In the genomic region with DNA sequence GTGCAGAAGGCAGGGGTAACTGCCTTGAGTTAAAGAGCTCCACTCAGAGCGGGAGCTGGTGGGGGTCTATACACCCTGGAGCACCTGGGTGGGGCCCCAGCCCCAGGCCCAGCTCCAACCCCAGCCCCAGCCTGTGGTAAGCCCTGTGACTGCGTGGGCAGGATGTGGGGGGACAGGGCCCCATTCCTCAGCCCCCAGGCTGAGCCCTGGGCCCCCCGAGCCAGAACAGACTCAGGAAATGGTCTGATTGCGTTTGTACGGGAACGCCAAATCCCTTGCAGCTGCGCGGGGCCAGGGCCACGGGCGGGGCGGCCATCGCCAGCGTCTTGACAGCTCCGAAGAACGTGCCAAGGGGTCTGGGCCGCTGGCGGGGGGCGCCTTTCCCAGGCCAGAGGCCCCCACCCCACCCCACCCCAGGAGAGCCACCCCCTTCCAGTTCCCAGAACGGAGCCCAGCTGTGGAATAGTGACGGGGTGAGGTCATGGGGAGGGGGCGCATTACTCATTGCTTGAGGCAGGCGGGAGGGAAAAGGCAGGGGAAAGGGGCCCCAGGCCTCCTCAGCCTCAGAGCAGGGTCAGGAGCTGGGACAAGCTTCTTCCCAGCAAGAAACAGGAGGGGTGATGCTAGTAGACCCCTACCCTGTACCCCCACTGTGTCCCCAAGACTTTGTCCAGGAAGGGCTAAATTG, we compare ENCODE assay signal across 8 mouse cellular contexts. TPM values are rescaled to one million over a fixed set of nuclear protein-coding genes. Genes with fewer than 3 reads are reported as not detected.
DNase-seq lines count a peak whose midpoint lies in the region; ATAC-seq and TF ChIP-seq lines count a peak whose summit lies in the region.

No protein-coding gene starts in this region.

- 3% methylated on average over 18 of the region's 22 CpGs for WGBS in forebrain, embryonic 13.5 days
- WGBS in liver, postnatal 0 days (ENCODE audit: insufficient replicate concordance): 17% methylated on average over 22 of the region's 22 CpGs
- WGBS in stomach, embryonic 14.5 days: 0% methylated on average over 22 of the region's 22 CpGs

- peaks cover 25% of the 10 kb centered on the region for H3K4me1 ChIP-seq in forebrain, embryonic 13.5 days
- H3K4me1 ChIP-seq in liver, postnatal 0 days (ENCODE audit: insufficient read depth): peaks cover 16% of the 10 kb centered on the region
- H3K4me1 ChIP-seq in stomach, embryonic 14.5 days (ENCODE audit: control insufficient read depth, insufficient read depth, low read length): peaks cover 64% of the 10 kb centered on the region

- H3K9me3 ChIP-seq in forebrain, embryonic 13.5 days (replicated peaks): no peaks in the 10 kb centered on the region
- no peaks in the 10 kb centered on the region for H3K9me3 ChIP-seq in liver, postnatal 0 days (ENCODE audit: low read length)
- no peaks in the 10 kb centered on the region for H3K9me3 ChIP-seq in stomach, embryonic 14.5 days (ENCODE audit: control insufficient read depth, low read depth, low read length)

- H3K27me3 ChIP-seq in forebrain, embryonic 13.5 days: no peaks in the 10 kb centered on the region
- no peaks in the 10 kb centered on the region for H3K27me3 ChIP-seq in liver, postnatal 0 days (ENCODE audit: insufficient read depth, low read length)
- no peaks in the 10 kb centered on the region for H3K27me3 ChIP-seq in stomach, embryonic 14.5 days (ENCODE audit: control insufficient read depth, insufficient read depth, low read length)

- TF ChIP-seq CTCF in liver, postnatal 0 days (IDR thresholded peaks at IDR 0.05; ENCODE audit: low read depth): no peak

- peak; percentile 29 for DNase-seq in right cerebral cortex, postnatal 4 days
- no peak for DNase-seq in right cerebral cortex, postnatal 36 days (ENCODE audit: low spot score in 2 of 2)
- peak; percentile 79 for DNase-seq in heart, postnatal 25 days (ENCODE audit: low spot score)
- peak; percentile 32 for DNase-seq in liver, postnatal 0 days
- no peak for DNase-seq in frontal cortex, postnatal 36 days (ENCODE audit: low spot score in 2 of 2)
- no peak for DNase-seq in frontal cortex, adult 2 months (ENCODE audit: extremely low spot score in 1 of 2, low spot score in 1 of 2)

- ATAC-seq in forebrain, embryonic 13.5 days: peak; percentile 68
- ATAC-seq in liver, postnatal 0 days: peak; percentile 25; the same call in 1 of the 2 replicates
- peak; percentile 66 for ATAC-seq in stomach, embryonic 14.5 days (ENCODE audit: insufficient number of reproducible peaks, insufficient read depth, low FRiP score, low read depth)

- H3K36me3 ChIP-seq in forebrain, embryonic 13.5 days (ENCODE audit: poor library complexity, severe bottlenecking): no peaks in the 10 kb centered on the region
- 0 out of 2 replicates have a peak, but pooled peaks cover 3% of the 10 kb centered on the region for H3K36me3 ChIP-seq in liver, postnatal 0 days (replicated peaks; ENCODE audit: insufficient read depth, low read length)
- H3K36me3 ChIP-seq in stomach, embryonic 14.5 days (ENCODE audit: control insufficient read depth, insufficient read depth, low read length): peaks cover 15% of the 10 kb centered on the region

- peak overlapping the region; percentile 30 for H3K4me3 ChIP-seq in forebrain, embryonic 13.5 days
- H3K4me3 ChIP-seq in liver, postnatal 0 days (ENCODE audit: low read depth, low read length): no peak overlapping the region
- peak overlapping the region; percentile 12 for H3K4me3 ChIP-seq in stomach, embryonic 14.5 days (ENCODE audit: low read depth, low read length)

- no peak for TF ChIP-seq EP300 in liver, postnatal 0 days (IDR thresholded peaks at IDR 0.05; ENCODE audit: low read depth)

- peak overlapping the region; percentile 71 for H3K27ac ChIP-seq in forebrain, embryonic 13.5 days
- peak overlapping the region; percentile 49 for H3K27ac ChIP-seq in liver, postnatal 0 days (ENCODE audit: low read depth)
- peak overlapping the region; percentile 97 for H3K27ac ChIP-seq in stomach, embryonic 14.5 days (ENCODE audit: low read length)

- peak overlapping the region; percentile 62 for H3K9ac ChIP-seq in forebrain, embryonic 13.5 days
- H3K9ac ChIP-seq in liver, postnatal 0 days (replicated peaks): peak overlapping the region; percentile 30; the same call in 1 of the 2 replicates
- H3K9ac ChIP-seq in stomach, embryonic 14.5 days (replicated peaks; ENCODE audit: low read depth, low read length): peak overlapping the region; percentile 40

- H3K4me2 ChIP-seq in forebrain, embryonic 13.5 days: peak overlapping the region; percentile 63
- H3K4me2 ChIP-seq in liver, postnatal 0 days (ENCODE audit: low read depth, low read length): peak overlapping the region; percentile 59
- peak overlapping the region; percentile 53 for H3K4me2 ChIP-seq in stomach, embryonic 14.5 days (replicated peaks; ENCODE audit: low read depth, low read length)

- intact Hi-C loops in heart, postnatal 25 days (cut with DNase I): loop anchor here (5.0 kb wide), 2 partner anchors 56 to 144 kb away; no protein-coding TSS in a partner anchor

RNA-seq across cellular contexts. Expression of a gene that starts 16.9 kb away (rescaled TPM):
- 0.28 and 0.77 TPM in 2 replicates for polyA plus RNA-seq in forebrain, embryonic 13.5 days (2015; fragmentation: Nextera tagmentation; extraction: Ambion mirVana)
- 1 to 10 TPM in 1 of 2 experiments, not detected in 1; 2.0 TPM for total RNA-seq in heart, postnatal 25 days (2021)
- polyA plus RNA-seq in liver, postnatal 0 days (2015; fragmentation: Nextera tagmentation; extraction: Ambion mirVana): 3.6 and 72.5 TPM in 2 replicates
- polyA plus RNA-seq in stomach, embryonic 14.5 days (2014; fragmentation: Nextera tagmentation; extraction: Ambion mirVana): 2.2 and 2.6 TPM in 2 replicates
- polyA plus RNA-seq in frontal cortex, adult 2 months (2012; rRNA removed): 0.50 and 1.8 TPM in 2 replicates

RNA-seq across cellular contexts. Expression of a gene that starts 21.1 kb away (rescaled TPM):
- 4.2 TPM in 2 replicates for polyA plus RNA-seq in forebrain, embryonic 13.5 days (2015; fragmentation: Nextera tagmentation; extraction: Ambion mirVana)
- 10 to 100 TPM; 43.7 to 48.1 TPM for total RNA-seq in heart, postnatal 25 days (2021)
- 31.5 and 33.6 TPM in 2 replicates for polyA plus RNA-seq in liver, postnatal 0 days (2015; fragmentation: Nextera tagmentation; extraction: Ambion mirVana)
- 194 and 211 TPM in 2 replicates for polyA plus RNA-seq in stomach, embryonic 14.5 days (2014; fragmentation: Nextera tagmentation; extraction: Ambion mirVana)
- 11.0 and 11.2 TPM in 2 replicates for polyA plus RNA-seq in frontal cortex, adult 2 months (2012; rRNA removed)

RNA-seq across cellular contexts. Expression of a gene that starts 40.1 kb away (rescaled TPM):
- 0.61 TPM in 1 of 2 replicates, not detected in the other for polyA plus RNA-seq in forebrain, embryonic 13.5 days (2015; fragmentation: Nextera tagmentation; extraction: Ambion mirVana)
- total RNA-seq in heart, postnatal 25 days (2021): 1 to 10 TPM; 4.4 to 7.1 TPM
- polyA plus RNA-seq in liver, postnatal 0 days (2015; fragmentation: Nextera tagmentation; extraction: Ambion mirVana): 6.9 and 72.7 TPM in 2 replicates
- polyA plus RNA-seq in stomach, embryonic 14.5 days (2014; fragmentation: Nextera tagmentation; extraction: Ambion mirVana): 4.6 and 5.8 TPM in 2 replicates
- polyA plus RNA-seq in frontal cortex, adult 2 months (2012; rRNA removed): 1.7 and 2.0 TPM in 2 replicates

RNA-seq across cellular contexts. Expression of a gene that starts 47.1 kb away (rescaled TPM):
- polyA plus RNA-seq in forebrain, embryonic 13.5 days (2015; fragmentation: Nextera tagmentation; extraction: Ambion mirVana): not detected in 2 replicates
- not detected for total RNA-seq in heart, postnatal 25 days (2021)
- polyA plus RNA-seq in liver, postnatal 0 days (2015; fragmentation: Nextera tagmentation; extraction: Ambion mirVana): not detected in 2 replicates
- 4.8 and 6.6 TPM in 2 replicates for polyA plus RNA-seq in stomach, embryonic 14.5 days (2014; fragmentation: Nextera tagmentation; extraction: Ambion mirVana)
- polyA plus RNA-seq in frontal cortex, adult 2 months (2012; rRNA removed): not detected in 2 replicates

RNA-seq across cellular contexts. Expression of a gene that starts 50.8 kb away (rescaled TPM):
- polyA plus RNA-seq in forebrain, embryonic 13.5 days (2015; fragmentation: Nextera tagmentation; extraction: Ambion mirVana): 16.2 and 16.5 TPM in 2 replicates
- total RNA-seq in heart, postnatal 25 days (2021): 10 to 100 TPM; 16.1 to 39.0 TPM
- 18.7 and 19.3 TPM in 2 replicates for polyA plus RNA-seq in liver, postnatal 0 days (2015; fragmentation: Nextera tagmentation; extraction: Ambion mirVana)
- polyA plus RNA-seq in stomach, embryonic 14.5 days (2014; fragmentation: Nextera tagmentation; extraction: Ambion mirVana): 32.6 and 35.6 TPM in 2 replicates
- polyA plus RNA-seq in frontal cortex, adult 2 months (2012; rRNA removed): 81.6 and 81.9 TPM in 2 replicates

Comparison
In these comparisons a context has a peak if more than half of its experiments do, and no peak if none do; other contexts are left out.
1. DNase-seq: peak in right cerebral cortex, postnatal 4 days (single experiment), heart, postnatal 25 days (single experiment) and liver, postnatal 0 days (single experiment); none in right cerebral cortex, postnatal 36 days (0 of 2), frontal cortex, postnatal 36 days (0 of 2) and frontal cortex, adult 2 months (0 of 2).
2. Peak in every context shown above with its lines, with median percentiles within 50 percentile points of each other: ATAC-seq, H3K27ac ChIP-seq, H3K4me2 ChIP-seq and H3K9ac ChIP-seq.